Mouse (Mus musculus) megakaryocyte, adult 5-6 weeks (primary cell): ENCODE measurements at regions not wholly inside any gene's neighbourhood (a gene's known extent, or its start where the extent isn't known, plus 50 kb on each side); places are given as distances from the start of the nearest gene placed in this dataset.

ENCODE experiments used
- ATAC-seq: 2 replicates; pipeline ENCODE4 v1.8.0; 2016; ENCODE audit warnings: mild to moderate bottlenecking, inconsistent platforms; ENCODE audit not compliant: poor library complexity, severe bottlenecking

- ATAC-seq: no peak
Observed at GRCm38 (mm10) chr2:138640654-138641053, 384.3 kb downstream of the Btbd3 start.

- ATAC-seq: no peak
Observed at GRCm38 (mm10) chr2:138641335-138641734, 385.0 kb downstream of the Btbd3 start.

- no peak for ATAC-seq
Observed at GRCm38 (mm10) chr2:138648616-138649015, 392.3 kb downstream of the Btbd3 start.

- ATAC-seq: no peak
Observed at GRCm38 (mm10) chr2:138659376-138659775, 403.0 kb downstream of the Btbd3 start.

GRCm38 (mm10) chr2:138670307-138670706, 413.9 kb downstream of the Btbd3 start:
- no peak for ATAC-seq

- no peak for ATAC-seq
Observed at GRCm38 (mm10) chr2:138674801-138675200, 418.4 kb downstream of the Btbd3 start.

- no peak for ATAC-seq
Observed at GRCm38 (mm10) chr2:138675229-138676065, 419.1 kb downstream of the Btbd3 start.

GRCm38 (mm10) chr2:138688140-138688871, 431.9 kb downstream of the Btbd3 start:
- no peak for ATAC-seq

GRCm38 (mm10) chr2:138689497-138689896, 433.1 kb downstream of the Btbd3 start:
- ATAC-seq: no peak

GRCm38 (mm10) chr2:138702783-138703182, 446.4 kb downstream of the Btbd3 start:
- no peak for ATAC-seq

GRCm38 (mm10) chr2:138703943-138704541, 447.7 kb downstream of the Btbd3 start:
- no peak for ATAC-seq

GRCm38 (mm10) chr2:138708763-138709162, 452.4 kb downstream of the Btbd3 start:
- ATAC-seq: no peak

GRCm38 (mm10) chr2:138733846-138734245, 477.5 kb downstream of the Btbd3 start:
- no peak for ATAC-seq

GRCm38 (mm10) chr2:138744806-138745205, 488.4 kb downstream of the Btbd3 start:
- no peak for ATAC-seq

GRCm38 (mm10) chr2:138760439-138760963, 504.1 kb downstream of the Btbd3 start:
- no peak for ATAC-seq

- no peak for ATAC-seq
Observed at GRCm38 (mm10) chr2:138761400-138761799, 505.0 kb downstream of the Btbd3 start.

- no peak for ATAC-seq
Observed at GRCm38 (mm10) chr2:138766275-138766842, 510.0 kb downstream of the Btbd3 start.

- ATAC-seq: no peak
Observed at GRCm38 (mm10) chr2:138783781-138784180, 527.4 kb downstream of the Btbd3 start.

GRCm38 (mm10) chr2:138792711-138793450, 536.5 kb downstream of the Btbd3 start:
- ATAC-seq: no peak

- no peak for ATAC-seq
Observed at GRCm38 (mm10) chr2:138806196-138806595, 549.8 kb downstream of the Btbd3 start.
